Mouse (Mus musculus) neural tube, embryonic 11.5 days (tissue): ENCODE measurements at regions not wholly inside any gene's neighbourhood (a gene's known extent, or its start where the extent isn't known, plus 50 kb on each side); places are given as distances from the start of the nearest gene placed in this dataset.

Experiments used
- ATAC-seq: fragments of 200-750 bp; cut with Nextera tagmentation; 2 replicates; pipeline ENCODE4 v1.8.0; 2017; ENCODE audit warnings: moderate number of reproducible peaks, mild to moderate bottlenecking, moderate TSS enrichment, moderate library complexity; ENCODE audit not compliant: insufficient read depth, low FRiP score, low TSS enrichment
- DNase-seq: peaks from one replicate; pipeline ENCODE4 v3.0.0-alpha.2; 2015; ENCODE audit warnings: low spot score
- H3K27ac ChIP-seq: fragments of 300-500 bp; sonication (generic); 2 replicates; pipeline ENCODE4 v1.5.1; 2014; ENCODE audit warnings: low read depth, mild to moderate bottlenecking, low read length
- H3K27me3 ChIP-seq: fragments of 300-500 bp; sonication (generic); 2 replicates; pipeline ENCODE4 v1.6.1; 2014; ENCODE audit warnings: mild to moderate bottlenecking, low read length, mixed read lengths; ENCODE audit not compliant: control insufficient read depth, insufficient read depth
- H3K36me3 ChIP-seq: fragments of 300-500 bp; sonication (generic); 2 replicates; pipeline ENCODE4 v1.6.1; 2014; ENCODE audit warnings: mild to moderate bottlenecking, low read length, moderate library complexity, mixed read lengths; ENCODE audit not compliant: control insufficient read depth, insufficient read depth
- H3K4me1 ChIP-seq: fragments of 300-500 bp; sonication (generic); 2 replicates; pipeline ENCODE4 v1.6.1; 2014; ENCODE audit warnings: low read length, mixed read lengths; ENCODE audit not compliant: control insufficient read depth, insufficient read depth
- H3K4me2 ChIP-seq: fragments of 300-500 bp; sonication (generic); 2 replicates; pipeline ENCODE4 v1.6.1; 2014; ENCODE audit warnings: low read depth, mild to moderate bottlenecking, moderate library complexity
- H3K4me3 ChIP-seq: fragments of 300-500 bp; sonication (generic); 2 replicates; pipeline ENCODE4 v1.5.1; 2014; ENCODE audit warnings: low read depth, low read length
- H3K9ac ChIP-seq: fragments of 300-500 bp; sonication (generic); 2 replicates; pipeline ENCODE4 v1.6.1; 2014; ENCODE audit warnings: mild to moderate bottlenecking, low read length
- H3K9me3 ChIP-seq: fragments of 300-500 bp; sonication (generic); 2 replicates; pipeline ENCODE4 v1.6.1; 2016; ENCODE audit warnings: low read length; ENCODE audit not compliant: control insufficient read depth
- WGBS: fragments of 180-500 bp; shearing (Covaris S2); extraction: QIAGEN DNeasy Blood & Tissue Kit; methylation state at CpG from one replicate; pipeline ENCODE4 v1.1.7; 2014; 5-methylcytosine and 5-hydroxymethylcytosine counted together

GRCm38 (mm10) chr3:115821627-115822026 lies 66.0 kb upstream of the Dph5 start:
- no peaks in the 10 kb centered on the region for H3K9me3 ChIP-seq
- 97% methylated on average over 2 of the region's 2 CpGs for WGBS
- H3K4me3 ChIP-seq = no peak overlapping the region
- no peak overlapping the region for H3K27ac ChIP-seq
- no peak overlapping the region for H3K4me2 ChIP-seq
- no peaks in the 10 kb centered on the region for H3K36me3 ChIP-seq
- DNase-seq = no peak
- no peak for ATAC-seq
- no peaks in the 10 kb centered on the region for H3K4me1 ChIP-seq
- no peak overlapping the region for H3K9ac ChIP-seq
- no peaks in the 10 kb centered on the region for H3K27me3 ChIP-seq

GRCm38 (mm10) chr3:115822491-115822890 lies 65.1 kb upstream of the Dph5 start:
- H3K9me3 ChIP-seq = no peaks in the 10 kb centered on the region
- H3K4me1 ChIP-seq = no peaks in the 10 kb centered on the region
- no peak overlapping the region for H3K27ac ChIP-seq
- no peak overlapping the region for H3K4me3 ChIP-seq
- H3K4me2 ChIP-seq = no peak overlapping the region
- H3K36me3 ChIP-seq = no peaks in the 10 kb centered on the region
- ATAC-seq (no peak), DNase-seq (no peak)
- no peaks in the 10 kb centered on the region for H3K27me3 ChIP-seq
- H3K9ac ChIP-seq = no peak overlapping the region
- WGBS = 81% methylated on average over 6 of the region's 6 CpGs

GRCm38 (mm10) chr3:115823741-115824140 lies 63.9 kb upstream of the Dph5 start:
- H3K27ac ChIP-seq = no peak overlapping the region
- ATAC-seq = no peak
- 91% methylated on average over 5 of the region's 5 CpGs for WGBS

GRCm38 (mm10) chr3:115824792-115825191 lies 62.8 kb upstream of the Dph5 start:
- WGBS = 51% methylated on average over 2 of the region's 2 CpGs
- DNase-seq = no peak

More at GRCm38 (mm10) chr3:115823741-115824140, 63.9 kb upstream of the Dph5 start:
- no peak for DNase-seq
- Histone ChIP-seq H3K4me3 (no peak overlapping the region), H3K9me3 (no peaks in the 10 kb centered on the region), H3K36me3 (no peaks in the 10 kb centered on the region), H3K27me3 (no peaks in the 10 kb centered on the region), H3K9ac (no peak overlapping the region), H3K4me2 (no peak overlapping the region), H3K4me1 (no peaks in the 10 kb centered on the region)

GRCm38 (mm10) chr3:115835381-115835780 lies 52.3 kb upstream of the Dph5 start:
- Histone ChIP-seq H3K4me1 (no peaks in the 10 kb centered on the region), H3K9ac (no peak overlapping the region), H3K4me3 (no peak overlapping the region), H3K9me3 (no peaks in the 10 kb centered on the region), H3K4me2 (no peak overlapping the region), H3K36me3 (no peaks in the 10 kb centered on the region), H3K27me3 (no peaks in the 10 kb centered on the region), H3K27ac (no peak overlapping the region)
- ATAC-seq (no peak), DNase-seq (no peak)

More at GRCm38 (mm10) chr3:115824792-115825191, 62.8 kb upstream of the Dph5 start:
- ATAC-seq = no peak
- H3K9me3 ChIP-seq = no peaks in the 10 kb centered on the region
- H3K4me1 ChIP-seq = no peaks in the 10 kb centered on the region
- H3K27me3 ChIP-seq = no peaks in the 10 kb centered on the region
- H3K9ac ChIP-seq = no peak overlapping the region
- no peak overlapping the region for H3K4me2 ChIP-seq
- no peak overlapping the region for H3K4me3 ChIP-seq
- no peaks in the 10 kb centered on the region for H3K36me3 ChIP-seq
- no peak overlapping the region for H3K27ac ChIP-seq

GRCm38 (mm10) chr3:115837617-115838216 lies 49.9 kb upstream of the Dph5 start:
- 78% methylated on average over 1 of the region's 1 CpGs for WGBS
- Histone ChIP-seq H3K9ac (no peak overlapping the region), H3K9me3 (no peaks in the 10 kb centered on the region), H3K27me3 (no peaks in the 10 kb centered on the region), H3K4me3 (no peak overlapping the region), H3K4me2 (no peak overlapping the region), H3K36me3 (no peaks in the 10 kb centered on the region), H3K27ac (no peak overlapping the region), H3K4me1 (no peaks in the 10 kb centered on the region)
- no peak for ATAC-seq
- DNase-seq = no peak
